Mouse (Mus musculus): ENCODE data around the gene Nell2.

- TF ChIP-seq CTCF (IDR thresholded peaks at IDR 0.05) (no peak), EP300 (IDR thresholded peaks at IDR 0.05) (no peak)
Observed at GRCm38 (mm10) chr15:95536724-95537123, 8.4 kb upstream of the Nell2 start.

All from lung, postnatal 0 days (tissue).